Mouse (Mus musculus): ENCODE results near the gene Pdxdc1.
A peak's percentile ranks its signal among the peaks of the same experiment; 100 is the strongest.
"Not testable (repeated sequence)": the region's sequence is repeated elsewhere in the genome, so short reads cannot be mapped to it uniquely, and the experiment has no call there.

Gene Pdxdc1

DNA sequence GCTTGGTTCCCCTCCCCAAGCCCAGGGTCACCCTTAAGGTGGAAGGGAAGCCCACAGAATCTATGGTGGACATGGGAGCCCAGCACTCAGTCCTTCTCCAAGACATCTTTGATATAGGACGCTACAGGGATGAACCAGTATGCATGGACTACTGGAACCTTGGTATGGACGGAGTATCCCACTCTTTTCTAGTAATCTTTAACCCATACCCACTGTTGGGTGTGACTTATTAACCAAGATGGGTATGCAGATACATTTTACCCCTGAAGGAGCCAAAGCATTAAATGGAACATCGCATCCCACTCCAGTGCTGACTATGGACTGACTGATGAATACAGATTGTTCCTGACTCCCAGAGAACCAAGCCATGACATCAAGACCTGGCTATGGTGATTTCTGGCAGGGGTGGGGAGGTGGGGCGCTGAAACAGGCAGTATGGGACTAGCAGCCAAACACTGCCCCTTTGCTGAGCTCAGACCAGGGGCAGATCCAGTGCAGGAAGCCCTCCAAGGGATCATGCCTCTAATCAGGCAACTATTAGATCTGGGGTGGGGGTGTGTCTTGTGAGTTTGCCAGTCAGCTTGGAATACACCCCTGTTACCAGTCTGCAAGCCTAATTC, 24.6 kb upstream of the Pdxdc1 start:
- Histone ChIP-seq H3K4me3 (replicated peaks; ENCODE audit: low read length) (no peak overlapping the region), H3K27me3 (ENCODE audit: insufficient read depth, low read length) (no peaks in the 10 kb centered on the region), H3K4me1 (replicated peaks; ENCODE audit: low read depth, low read length) (no peaks in the 10 kb centered on the region), H3K9me3 (ENCODE audit: low read length) (peaks cover 35% of the 10 kb centered on the region), H3K36me3 (ENCODE audit: insufficient read depth, low read length) (peaks cover 7% of the 10 kb centered on the region)
- TF ChIP-seq POU5F1 (IDR thresholded peaks at IDR 0.05; ENCODE audit: borderline replicate concordance, low read length), result no peak
- no peak for TF ChIP-seq CTCF (conservative IDR thresholded peaks at IDR 0.05; ENCODE audit: low read length)
- no peak for TF ChIP-seq NANOG (IDR thresholded peaks at IDR 0.05; ENCODE audit: borderline replicate concordance, low read length)

DNA sequence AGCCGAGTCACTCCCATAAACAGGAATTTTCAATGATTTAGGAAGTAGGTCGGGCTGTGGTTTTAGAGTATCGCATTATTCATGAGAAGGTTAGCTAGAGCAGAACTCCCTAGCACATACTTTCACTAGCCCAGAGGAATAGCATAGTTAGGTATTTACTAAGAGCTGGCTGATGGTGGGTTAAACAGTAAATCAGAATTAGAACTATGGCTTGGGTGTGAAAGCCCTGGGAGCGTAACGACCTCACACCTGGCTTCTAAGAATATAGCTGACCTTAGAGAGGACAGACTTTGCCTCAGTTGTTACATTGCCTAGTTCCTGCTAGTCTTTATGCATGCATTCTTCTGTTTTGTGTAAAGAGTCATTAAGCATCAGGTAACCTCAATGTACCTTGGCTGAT, 20.0 kb upstream of the Pdxdc1 start:
- not testable (repeated sequence) for H3K36me3 ChIP-seq (ENCODE audit: insufficient read depth, low read length); H3K9me3 ChIP-seq (ENCODE audit: low read length); H3K4me3 ChIP-seq (replicated peaks; ENCODE audit: low read length); H3K27me3 ChIP-seq (ENCODE audit: insufficient read depth, low read length)
- H3K4me1 ChIP-seq (replicated peaks; ENCODE audit: low read depth, low read length), result peaks cover 14% of the 10 kb centered on the region

DNA sequence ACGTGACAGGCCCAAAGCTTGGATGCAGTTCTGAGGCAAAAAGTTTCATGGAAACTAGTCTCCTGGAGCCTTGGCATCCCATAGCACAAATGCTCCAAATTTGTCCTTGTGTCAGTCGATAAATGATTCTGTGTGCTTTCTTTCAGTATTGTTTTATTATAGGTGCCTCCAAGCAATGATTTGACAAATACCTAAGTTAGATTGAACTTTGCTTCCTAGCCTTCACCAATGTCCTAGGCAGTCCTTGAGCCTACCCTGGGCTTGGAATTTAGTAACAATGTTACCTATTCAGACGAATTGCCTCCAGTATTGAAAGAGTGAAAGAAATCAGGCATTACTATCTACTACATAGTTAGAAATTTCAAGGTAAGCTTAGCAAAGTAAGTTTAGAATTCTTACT, 19.6 kb upstream of the Pdxdc1 start:
- H3K9me3 ChIP-seq (ENCODE audit: low read length); H3K36me3 ChIP-seq (ENCODE audit: insufficient read depth, low read length); H3K4me3 ChIP-seq (replicated peaks; ENCODE audit: low read length); H3K27me3 ChIP-seq (ENCODE audit: insufficient read depth, low read length): not testable (repeated sequence)
- H3K4me1 ChIP-seq (replicated peaks; ENCODE audit: low read depth, low read length), result peaks cover 14% of the 10 kb centered on the region

DNA sequence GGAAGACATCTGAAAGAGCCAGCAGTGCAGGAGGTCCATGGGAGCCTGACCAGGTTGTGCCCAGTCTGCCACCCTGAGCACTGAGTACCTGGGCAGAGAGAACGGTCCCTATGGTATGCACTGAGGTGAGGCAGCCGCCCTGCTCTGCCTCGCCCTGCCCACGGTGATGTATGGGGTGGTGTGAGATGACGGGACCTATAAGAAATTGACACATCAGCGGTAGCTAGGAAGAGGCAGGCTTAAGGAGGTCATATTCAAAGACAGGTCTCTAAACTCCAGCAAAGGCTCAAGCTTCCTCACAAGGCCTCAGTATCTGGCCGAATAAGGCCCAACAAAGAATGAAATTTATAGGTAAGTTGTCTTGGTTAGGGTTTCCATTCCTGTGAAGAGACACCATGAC, 18.9 kb upstream of the Pdxdc1 start:
- Histone ChIP-seq H3K36me3 (ENCODE audit: insufficient read depth, low read length) (no peaks in the 10 kb centered on the region), H3K4me3 (replicated peaks; ENCODE audit: low read length) (no peak overlapping the region), H3K27me3 (ENCODE audit: insufficient read depth, low read length) (no peaks in the 10 kb centered on the region), H3K9me3 (ENCODE audit: low read length) (peaks cover 10% of the 10 kb centered on the region), H3K4me1 (replicated peaks; ENCODE audit: low read depth, low read length) (peaks cover 14% of the 10 kb centered on the region)
- TF ChIP-seq POU5F1 (IDR thresholded peaks at IDR 0.05; ENCODE audit: borderline replicate concordance, low read length) (no peak), CTCF (conservative IDR thresholded peaks at IDR 0.05; ENCODE audit: low read length) (no peak), NANOG (IDR thresholded peaks at IDR 0.05; ENCODE audit: borderline replicate concordance, low read length) (no peak)

DNA sequence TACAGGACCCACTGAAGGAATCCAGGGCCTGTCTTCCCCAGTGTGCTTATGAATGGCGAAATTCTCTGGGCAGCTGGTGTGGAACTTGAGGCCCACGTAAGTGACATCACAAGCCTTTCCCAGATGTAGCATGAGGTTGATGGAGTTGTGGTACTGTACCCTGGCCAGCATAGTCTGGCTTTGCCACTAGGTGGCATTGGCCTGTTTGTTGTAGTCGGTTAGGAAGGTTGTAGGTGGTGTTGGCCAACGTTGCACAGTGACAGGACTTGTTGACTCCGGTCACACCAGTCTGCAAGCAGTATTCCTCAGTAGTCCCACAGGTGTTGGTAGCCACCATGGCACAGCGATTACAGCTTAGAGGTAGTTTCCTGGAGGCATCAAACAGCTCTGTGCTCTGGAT, 18.1 kb upstream of the Pdxdc1 start:
- no peaks in the 10 kb centered on the region for H3K27me3 ChIP-seq (ENCODE audit: insufficient read depth, low read length)
- TF ChIP-seq NANOG (IDR thresholded peaks at IDR 0.05; ENCODE audit: borderline replicate concordance, low read length) (no peak), CTCF (conservative IDR thresholded peaks at IDR 0.05; ENCODE audit: low read length) (peak; percentile 75)
- peaks cover 10% of the 10 kb centered on the region for H3K9me3 ChIP-seq (ENCODE audit: low read length)
- H3K4me3 ChIP-seq (replicated peaks; ENCODE audit: low read length), result no peak overlapping the region
- H3K4me1 ChIP-seq (replicated peaks; ENCODE audit: low read depth, low read length), result peaks cover 14% of the 10 kb centered on the region
- H3K36me3 ChIP-seq (ENCODE audit: insufficient read depth, low read length), result no peaks in the 10 kb centered on the region

DNA sequence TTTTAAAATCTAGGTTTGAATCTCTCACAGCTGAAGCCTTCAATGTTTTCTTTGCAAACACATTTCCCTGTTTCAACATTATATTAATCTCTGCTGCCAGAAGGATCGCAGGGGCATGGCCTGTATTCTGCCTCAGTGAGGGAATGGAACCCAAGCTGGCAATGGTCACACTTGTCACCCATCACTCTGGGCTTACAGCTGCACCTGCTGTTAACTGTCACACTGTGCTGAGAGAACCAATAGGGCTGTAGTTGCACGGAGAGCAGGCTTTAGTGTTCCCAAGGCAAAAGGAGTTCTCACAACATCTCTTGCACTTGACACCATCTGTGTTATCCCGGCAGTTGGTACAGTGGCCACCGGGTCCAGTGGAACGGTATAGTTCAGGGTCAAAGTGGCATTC, 17.2 kb upstream of the Pdxdc1 start:
- Histone ChIP-seq H3K36me3 (ENCODE audit: insufficient read depth, low read length) (no peaks in the 10 kb centered on the region), H3K9me3 (ENCODE audit: low read length) (peaks cover 10% of the 10 kb centered on the region), H3K27me3 (ENCODE audit: insufficient read depth, low read length) (no peaks in the 10 kb centered on the region), H3K4me1 (replicated peaks; ENCODE audit: low read depth, low read length) (peaks cover 14% of the 10 kb centered on the region), H3K4me3 (replicated peaks; ENCODE audit: low read length) (no peak overlapping the region)
- TF ChIP-seq POU5F1 (IDR thresholded peaks at IDR 0.05; ENCODE audit: borderline replicate concordance, low read length) (no peak), NANOG (IDR thresholded peaks at IDR 0.05; ENCODE audit: borderline replicate concordance, low read length) (no peak), CTCF (conservative IDR thresholded peaks at IDR 0.05; ENCODE audit: low read length) (no peak)

DNA sequence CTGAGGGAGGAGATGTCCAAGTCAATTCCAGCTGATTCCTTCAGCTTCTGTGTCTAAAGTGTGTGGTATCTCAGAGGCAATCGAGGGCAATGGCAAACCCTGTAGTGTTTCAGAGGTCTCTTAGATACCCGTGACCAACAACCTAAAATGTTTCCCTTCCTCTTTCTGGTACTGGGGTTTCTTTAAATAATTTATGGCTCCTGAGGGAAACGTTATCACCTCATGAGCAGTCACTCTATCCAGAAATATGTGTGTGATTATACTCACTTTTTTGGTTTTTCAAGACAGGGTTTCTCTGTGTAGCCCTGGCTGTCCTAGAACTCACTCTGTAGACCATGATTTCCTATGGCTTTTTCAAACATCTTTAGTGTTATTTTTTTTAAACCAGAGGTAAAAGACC, 4.4 kb upstream of the Pdxdc1 start:
- Histone ChIP-seq H3K27me3 (ENCODE audit: insufficient read depth, low read length) (no peaks in the 10 kb centered on the region), H3K36me3 (ENCODE audit: insufficient read depth, low read length) (peaks cover 8% of the 10 kb centered on the region), H3K4me3 (replicated peaks; ENCODE audit: low read length) (no peak overlapping the region), H3K9me3 (ENCODE audit: low read length) (no peaks in the 10 kb centered on the region), H3K4me1 (replicated peaks; ENCODE audit: low read depth, low read length) (peaks cover 12% of the 10 kb centered on the region)
- TF ChIP-seq CTCF (conservative IDR thresholded peaks at IDR 0.05; ENCODE audit: low read length) (no peak), NANOG (IDR thresholded peaks at IDR 0.05; ENCODE audit: borderline replicate concordance, low read length) (no peak)

DNA sequence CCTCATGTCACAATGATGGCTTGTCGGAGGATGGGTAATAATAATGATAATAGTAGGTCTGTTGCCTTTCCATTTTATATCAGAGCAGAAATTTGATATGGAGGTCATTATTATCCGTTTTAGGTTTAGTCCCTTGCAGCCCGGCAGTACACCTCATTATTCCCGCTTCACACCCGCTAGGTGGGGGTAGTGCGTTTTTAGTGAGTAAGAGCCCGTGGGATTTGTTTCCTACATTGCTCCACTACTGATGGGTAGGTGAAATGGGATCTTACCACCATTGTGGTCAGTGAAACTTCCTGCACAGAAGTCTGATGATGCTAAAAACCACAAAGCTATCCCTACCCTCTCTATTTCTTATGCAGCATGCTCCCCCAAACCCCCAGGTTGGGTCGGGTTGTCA, 557 bp upstream of the Pdxdc1 start:
- peaks cover 27% of the 10 kb centered on the region for H3K4me1 ChIP-seq (replicated peaks; ENCODE audit: low read depth, low read length)
- H3K4me3 ChIP-seq (replicated peaks; ENCODE audit: low read length), result peak overlapping the region; percentile 99
- TF ChIP-seq NANOG (IDR thresholded peaks at IDR 0.05; ENCODE audit: borderline replicate concordance, low read length) (no peak), POU5F1 (IDR thresholded peaks at IDR 0.05; ENCODE audit: borderline replicate concordance, low read length) (no peak), CTCF (conservative IDR thresholded peaks at IDR 0.05; ENCODE audit: low read length) (peak; percentile 55)
- H3K27me3 ChIP-seq (ENCODE audit: insufficient read depth, low read length), result no peaks in the 10 kb centered on the region
- no peaks in the 10 kb centered on the region for H3K9me3 ChIP-seq (ENCODE audit: low read length)
- peaks cover 8% of the 10 kb centered on the region for H3K36me3 ChIP-seq (ENCODE audit: insufficient read depth, low read length)

DNA sequence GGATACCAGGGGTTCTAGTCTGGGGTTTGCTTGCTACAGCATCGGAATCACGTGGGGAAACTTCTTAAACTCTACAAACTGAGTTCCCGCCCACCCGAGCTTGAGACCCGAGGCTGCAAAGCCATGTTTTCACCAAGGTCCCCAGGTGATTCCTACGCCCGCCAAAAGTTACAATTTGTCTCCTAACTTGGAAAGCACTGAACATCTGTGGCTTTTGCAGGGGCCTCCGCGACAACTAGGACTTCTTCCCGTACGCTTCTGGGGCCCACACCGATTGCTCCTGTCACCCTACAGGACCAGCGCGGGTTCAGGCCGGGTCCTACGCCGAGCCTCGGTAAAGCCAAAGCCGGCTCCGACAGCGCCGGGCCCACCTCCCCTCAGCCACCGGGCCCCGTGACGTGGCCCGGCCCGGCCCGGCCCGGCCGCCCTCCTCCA, 517 bp downstream of the Pdxdc1 start:
- TF ChIP-seq CTCF (conservative IDR thresholded peaks at IDR 0.05; ENCODE audit: low read length) (no peak), POU5F1 (IDR thresholded peaks at IDR 0.05; ENCODE audit: borderline replicate concordance, low read length) (no peak), NANOG (IDR thresholded peaks at IDR 0.05; ENCODE audit: borderline replicate concordance, low read length) (no peak)
- H3K9me3 ChIP-seq (ENCODE audit: low read length), result no peaks in the 10 kb centered on the region

More for the DNA sequence above, 517 bp downstream of the Pdxdc1 start:
- H3K4me3 ChIP-seq (replicated peaks; ENCODE audit: low read length), result peak overlapping the region; percentile 99
- H3K36me3 ChIP-seq (ENCODE audit: insufficient read depth, low read length), result peaks cover 8% of the 10 kb centered on the region
- H3K27me3 ChIP-seq (ENCODE audit: insufficient read depth, low read length), result no peaks in the 10 kb centered on the region
- H3K4me1 ChIP-seq (replicated peaks; ENCODE audit: low read depth, low read length), result peaks cover 27% of the 10 kb centered on the region

Data from E14TG2a.4 (cell line).